Mouse (Mus musculus) thymus, adult 2 months (tissue): ENCODE measurements at regions not wholly inside any gene's neighbourhood (a gene's known extent, or its start where the extent isn't known, plus 50 kb on each side); places are given as distances from the start of the nearest gene placed in this dataset.

Experiments
- CTCF ChIP-seq: fragments of 200-500 bp; IDR thresholded peaks from 2 replicates; pipeline ENCODE4 v1.5.1; 2012; ENCODE audit warnings: mild to moderate bottlenecking, control low read depth, low read length, moderate library complexity, borderline replicate concordance; ENCODE audit not compliant: control insufficient read depth, poor library complexity, insufficient read depth; ENCODE audit errors: extremely low read depth
- POLR2A ChIP-seq: fragments of 200-500 bp; IDR thresholded peaks from 2 replicates; pipeline ENCODE4 v1.6.1; 2012; ENCODE audit warnings: mild to moderate bottlenecking, low read length, control low read depth, moderate library complexity; ENCODE audit not compliant: control insufficient read depth, poor library complexity, insufficient read depth; ENCODE audit errors: extremely low read depth

GRCm38 (mm10) chr5:119579806-119580205 lies 90.7 kb upstream of the Tbx3 start:
- TF ChIP-seq POLR2A, result no peak
- no peak for TF ChIP-seq CTCF
